Mouse (Mus musculus): ENCODE data around the gene Myo10. TPM values are rescaled to one million over a fixed set of nuclear protein-coding genes. Genes with fewer than 3 reads are reported as not detected.
"Not testable (repeated sequence)": the region's sequence is repeated elsewhere in the genome, so short reads cannot be mapped to it uniquely, and the experiment has no call there.

Gene Myo10
- polyA plus RNA-seq, 1 experiment from 2014 or later, result 40.5 TPM

- 0 out of 2 replicates have a peak, but pooled peaks have one; percentile 17 for ATAC-seq (replicated peaks; ENCODE audit: low FRiP score)
- Histone ChIP-seq H3K4me3 (replicated peaks) (no peak overlapping the region), H3K36me3 (peaks cover 34% of the 10 kb centered on the region), H3K4me1 (peaks cover 36% of the 10 kb centered on the region), H3K27me3 (no peaks in the 10 kb centered on the region), H3K9ac (no peak overlapping the region), H3K9me3 (replicated peaks) (no peaks in the 10 kb centered on the region), H3K27ac (0 out of 2 replicates have a peak overlapping the region, but pooled peaks have one; percentile 30), H3K4me2 (no peak overlapping the region)
- WGBS, result 28% methylated on average over 3 of the region's 3 CpGs
Measured at GRCm38 (mm10) chr15:25717006-25717405, 94.7 kb downstream of the Myo10 start.

- not testable (repeated sequence) for H3K9me3 ChIP-seq (replicated peaks); ATAC-seq (replicated peaks; ENCODE audit: low FRiP score); H3K9ac ChIP-seq; H3K4me2 ChIP-seq; H3K27ac ChIP-seq; H3K27me3 ChIP-seq; H3K4me3 ChIP-seq (replicated peaks)
- Histone ChIP-seq H3K4me1 (peaks cover 39% of the 10 kb centered on the region), H3K36me3 (peaks cover 45% of the 10 kb centered on the region)
- 86% methylated on average over 4 of the region's 4 CpGs for WGBS
Measured at GRCm38 (mm10) chr15:25718104-25718503, 95.8 kb downstream of the Myo10 start.

GRCm38 (mm10) chr15:25719270-25719669 lies 96.9 kb downstream of the Myo10 start:
- WGBS, result 82% methylated on average over 8 of the region's 8 CpGs
- Histone ChIP-seq H3K9me3 (replicated peaks) (no peaks in the 10 kb centered on the region), H3K4me1 (peaks cover 30% of the 10 kb centered on the region), H3K4me2 (no peak overlapping the region), H3K27me3 (no peaks in the 10 kb centered on the region), H3K9ac (no peak overlapping the region), H3K4me3 (replicated peaks) (no peak overlapping the region), H3K36me3 (peaks cover 49% of the 10 kb centered on the region), H3K27ac (no peak overlapping the region)
- ATAC-seq (replicated peaks; ENCODE audit: low FRiP score), result no peak

GRCm38 (mm10) chr15:25720263-25720662 lies 97.9 kb downstream of the Myo10 start:
- Histone ChIP-seq H3K27me3 (no peaks in the 10 kb centered on the region), H3K4me2 (no peak overlapping the region), H3K9me3 (replicated peaks) (no peaks in the 10 kb centered on the region), H3K27ac (no peak overlapping the region), H3K36me3 (peaks cover 52% of the 10 kb centered on the region), H3K4me1 (peaks cover 23% of the 10 kb centered on the region), H3K4me3 (replicated peaks) (no peak overlapping the region), H3K9ac (no peak overlapping the region)
- whole genome bisulfite sequencing, result 89% methylated on average over 6 of the region's 6 CpGs
- ATAC-seq (replicated peaks; ENCODE audit: low FRiP score), result no peak

- H3K4me2 ChIP-seq, result no peak overlapping the region
- no peaks in the 10 kb centered on the region for H3K9me3 ChIP-seq (replicated peaks)
- no peaks in the 10 kb centered on the region for H3K27me3 ChIP-seq
- WGBS, result 55% methylated on average over 12 of the region's 12 CpGs
- peak; percentile 44; the same call in 1 of the 2 replicates for ATAC-seq (replicated peaks; ENCODE audit: low FRiP score)
- peaks cover 7% of the 10 kb centered on the region; the same call in 1 of the 2 replicates for H3K4me1 ChIP-seq
- no peak overlapping the region for H3K9ac ChIP-seq
- H3K36me3 ChIP-seq, result peaks cover 79% of the 10 kb centered on the region
- H3K27ac ChIP-seq, result no peak overlapping the region; the same call in 1 of the 2 replicates
- H3K4me3 ChIP-seq (replicated peaks), result no peak overlapping the region
Measured at GRCm38 (mm10) chr15:25723281-25724113, 101.2 kb downstream of the Myo10 start.

GRCm38 (mm10) chr15:25724549-25724948 lies 102.2 kb downstream of the Myo10 start:
- H3K9me3 ChIP-seq (replicated peaks), result no peaks in the 10 kb centered on the region
- 96% methylated on average over 6 of the region's 6 CpGs for WGBS
- no peaks in the 10 kb centered on the region for H3K27me3 ChIP-seq
- H3K27ac ChIP-seq, result no peak overlapping the region
- no peak overlapping the region for H3K4me3 ChIP-seq (replicated peaks)
- ATAC-seq (replicated peaks; ENCODE audit: low FRiP score), result no peak
- H3K4me2 ChIP-seq, result no peak overlapping the region
- H3K9ac ChIP-seq, result no peak overlapping the region
- peaks cover 86% of the 10 kb centered on the region for H3K36me3 ChIP-seq
- H3K4me1 ChIP-seq, result peaks cover 7% of the 10 kb centered on the region; the same call in 1 of the 2 replicates

GRCm38 (mm10) chr15:25726814-25727213 lies 104.5 kb downstream of the Myo10 start:
- 89% methylated on average over 5 of the region's 5 CpGs for WGBS
- no peaks in the 10 kb centered on the region for H3K27me3 ChIP-seq
- peaks cover 4% of the 10 kb centered on the region; the same call in 1 of the 2 replicates for H3K4me1 ChIP-seq
- no peak for ATAC-seq (replicated peaks; ENCODE audit: low FRiP score)
- H3K4me3 ChIP-seq (replicated peaks), result no peak overlapping the region
- no peak overlapping the region for H3K4me2 ChIP-seq
- H3K36me3 ChIP-seq, result peaks cover 79% of the 10 kb centered on the region
- no peak overlapping the region for H3K9ac ChIP-seq
- H3K9me3 ChIP-seq (replicated peaks), result no peaks in the 10 kb centered on the region
- H3K27ac ChIP-seq, result no peak overlapping the region

GRCm38 (mm10) chr15:25728501-25728900 lies 106.2 kb downstream of the Myo10 start:
- Histone ChIP-seq H3K4me3 (replicated peaks) (no peak overlapping the region), H3K36me3 (peaks cover 73% of the 10 kb centered on the region), H3K9me3 (replicated peaks) (no peaks in the 10 kb centered on the region), H3K4me2 (no peak overlapping the region), H3K27me3 (no peaks in the 10 kb centered on the region), H3K4me1 (no peaks in the 10 kb centered on the region), H3K27ac (no peak overlapping the region), H3K9ac (no peak overlapping the region)
- 76% methylated on average over 4 of the region's 4 CpGs for WGBS
- ATAC-seq (replicated peaks; ENCODE audit: low FRiP score), result no peak

GRCm38 (mm10) chr15:25731053-25731452 lies 108.7 kb downstream of the Myo10 start:
- Histone ChIP-seq H3K4me2 (no peak overlapping the region), H3K4me3 (replicated peaks) (no peak overlapping the region), H3K9me3 (replicated peaks) (no peaks in the 10 kb centered on the region), H3K36me3 (peaks cover 68% of the 10 kb centered on the region), H3K4me1 (no peaks in the 10 kb centered on the region), H3K27me3 (no peaks in the 10 kb centered on the region), H3K9ac (no peak overlapping the region), H3K27ac (no peak overlapping the region)
- WGBS, result 56% methylated on average over 9 of the region's 9 CpGs
- ATAC-seq (replicated peaks; ENCODE audit: low FRiP score), result no peak

GRCm38 (mm10) chr15:25732758-25733428 lies 110.6 kb downstream of the Myo10 start:
- Histone ChIP-seq H3K4me1 (no peaks in the 10 kb centered on the region), H3K9me3 (replicated peaks) (no peaks in the 10 kb centered on the region), H3K27me3 (no peaks in the 10 kb centered on the region), H3K27ac (no peak overlapping the region), H3K4me3 (replicated peaks) (no peak overlapping the region), H3K9ac (no peak overlapping the region), H3K36me3 (peaks cover 68% of the 10 kb centered on the region), H3K4me2 (no peak overlapping the region)
- WGBS, result 80% methylated on average over 8 of the region's 8 CpGs
- 0 out of 2 replicates have a peak, but pooled peaks have one; percentile 29 for ATAC-seq (replicated peaks; ENCODE audit: low FRiP score)

- WGBS, result 93% methylated on average over 11 of the region's 11 CpGs
- Histone ChIP-seq H3K9me3 (replicated peaks) (no peaks in the 10 kb centered on the region), H3K9ac (no peak overlapping the region), H3K27me3 (no peaks in the 10 kb centered on the region), H3K4me3 (replicated peaks) (no peak overlapping the region), H3K36me3 (peaks cover 68% of the 10 kb centered on the region), H3K4me2 (no peak overlapping the region), H3K4me1 (no peaks in the 10 kb centered on the region), H3K27ac (no peak overlapping the region)
- ATAC-seq (replicated peaks; ENCODE audit: low FRiP score), result no peak
Measured at GRCm38 (mm10) chr15:25733739-25734430, 111.6 kb downstream of the Myo10 start.

GRCm38 (mm10) chr15:25736531-25736930 lies 114.2 kb downstream of the Myo10 start:
- Histone ChIP-seq H3K4me3 (replicated peaks) (no peak overlapping the region), H3K9ac (no peak overlapping the region), H3K36me3 (peaks cover 82% of the 10 kb centered on the region), H3K27ac (no peak overlapping the region), H3K4me2 (no peak overlapping the region), H3K27me3 (no peaks in the 10 kb centered on the region), H3K4me1 (no peaks in the 10 kb centered on the region), H3K9me3 (replicated peaks) (no peaks in the 10 kb centered on the region)
- ATAC-seq (replicated peaks; ENCODE audit: low FRiP score), result no peak
- 90% methylated on average over 6 of the region's 6 CpGs for WGBS
